Mouse (Mus musculus) kidney, adult 2 months (tissue): ENCODE measurements around the gene Cdc42ep4.

Experiments
- CTCF ChIP-seq: fragments of 200-500 bp; conservative IDR thresholded peaks from 2 replicates; pipeline ENCODE4 v1.5.1; 2011; ENCODE audit warnings: low read depth, mild to moderate bottlenecking, control low read depth, low read length, moderate library complexity, mixed read lengths; ENCODE audit not compliant: insufficient read depth, insufficient read length
- POLR2A ChIP-seq: fragments of 200-500 bp; IDR thresholded peaks from one replicate; pipeline ENCODE4 v1.6.1; 2011; ENCODE audit warnings: low read depth, low read length, control low read depth

- no peak for TF ChIP-seq CTCF
- no peak for TF ChIP-seq POLR2A
Observed at GRCm38 (mm10) chr11:113709731-113710256, 41.9 kb downstream of the Cdc42ep4 start, which contains the start of gene Cpsf4l.
